Mouse (Mus musculus) testis, adult 2 months (tissue): ENCODE data around the gene Kcnmb4.

Experiments
- CTCF ChIP-seq: fragments of 200-500 bp; IDR thresholded peaks from 2 replicates; pipeline ENCODE4 v1.5.1; 2012; ENCODE audit warnings: low read depth, mild to moderate bottlenecking, inconsistent platforms, low read length, moderate library complexity; ENCODE audit not compliant: control insufficient read depth, insufficient read depth, insufficient replicate concordance
- POLR2A ChIP-seq: fragments of 200-500 bp; IDR thresholded peaks from 2 replicates; pipeline ENCODE4 v1.6.1; 2012; ENCODE audit warnings: low read depth, mild to moderate bottlenecking, inconsistent platforms, low read length, moderate library complexity; ENCODE audit not compliant: control insufficient read depth

GRCm38 (mm10) chr10:116376853-116377252, 96.8 kb downstream of the Kcnmb4 start:
- TF ChIP-seq CTCF (no peak), POLR2A (no peak)
